In genomic region chr7:116681268-116681667, GRCm38 (mm10) we compare ENCODE assay signal across 15 mouse cellular contexts.
DNase-seq lines count a peak whose midpoint lies in the region; ATAC-seq lines count a peak whose summit lies in the region.
"Had no signal": no experiment of that assay in that cellular context is flagged by ENCODE, and none has a peak within 500 bp of the region (broad histone marks: within the 10 kb centered on the region; RNA-seq: fewer than 3 reads in every experiment).

No protein-coding gene starts in this region.

- H3K9ac ChIP-seq in kidney, embryonic 14.5 days (ENCODE audit: low read depth, low read length): no peak overlapping the region
- H3K9ac ChIP-seq in neural tube, embryonic 11.5 days (ENCODE audit: low read length): no peak overlapping the region
- H3K9ac ChIP-seq: embryonic facial prominence, embryonic 12.5 days; heart, embryonic 15.5 days; midbrain, embryonic 12.5 days had no signal

- no peak overlapping the region for H3K27ac ChIP-seq in kidney, embryonic 14.5 days (ENCODE audit: low read depth, low read length)
- no peak overlapping the region for H3K27ac ChIP-seq in neural tube, embryonic 11.5 days (ENCODE audit: low read depth, low read length)
- no peak overlapping the region for H3K27ac ChIP-seq in limb, embryonic 10.5 days
- H3K27ac ChIP-seq: embryonic facial prominence, embryonic 12.5 days; heart, embryonic 15.5 days; midbrain, embryonic 12.5 days had no signal

- H3K4me1 ChIP-seq in kidney, embryonic 14.5 days (ENCODE audit: control insufficient read depth, insufficient read depth, low read length): 0 out of 2 replicates have a peak, but pooled peaks cover 3% of the 10 kb centered on the region
- no peaks in the 10 kb centered on the region for H3K4me1 ChIP-seq in neural tube, embryonic 11.5 days (ENCODE audit: control insufficient read depth, insufficient read depth, low read length)
- H3K4me1 ChIP-seq in limb, embryonic 10.5 days: peaks cover 20% of the 10 kb centered on the region
- H3K4me1 ChIP-seq: embryonic facial prominence, embryonic 12.5 days; heart, embryonic 15.5 days had no signal

- H3K4me2 ChIP-seq in kidney, embryonic 14.5 days (replicated peaks; ENCODE audit: low read depth, low read length): no peak overlapping the region
- no peak overlapping the region for H3K4me2 ChIP-seq in neural tube, embryonic 11.5 days (ENCODE audit: low read depth)
- H3K4me2 ChIP-seq: embryonic facial prominence, embryonic 12.5 days; heart, embryonic 15.5 days; liver, embryonic 11.5 days; midbrain, embryonic 12.5 days had no signal

- DNase-seq in kidney, adult 11 months: no peak
- peak; percentile 16 for DNase-seq in neural tube, embryonic 11.5 days (ENCODE audit: low spot score)
- DNase-seq in neural tube, embryonic 10.5 days (ENCODE audit: extremely low spot score, low spot score): no peak
- peak; percentile 43 for DNase-seq in limb, embryonic 10.5 days (ENCODE audit: low spot score)
- DNase-seq in heart, adult 18-20 months: no peak
- DNase-seq: gastrocnemius, postnatal 36 days; lung, postnatal 14 days; thymus, postnatal 36 days had no signal

- ATAC-seq in kidney, embryonic 14.5 days (ENCODE audit: low FRiP score, low TSS enrichment): peak; percentile 35; the same call in 1 of the 2 replicates
- 0 out of 2 replicates have a peak, but pooled peaks have one; percentile 38 for ATAC-seq in neural tube, embryonic 11.5 days (ENCODE audit: insufficient read depth, low FRiP score, low TSS enrichment)
- no peak for ATAC-seq in CD4-positive, CD25-positive, alpha-beta regulatory T cell, adult 4 months

- no peaks in the 10 kb centered on the region for H3K27me3 ChIP-seq in kidney, embryonic 14.5 days (ENCODE audit: control insufficient read depth, insufficient read depth, low read length)
- H3K27me3 ChIP-seq in neural tube, embryonic 11.5 days (ENCODE audit: control insufficient read depth, insufficient read depth, low read length): no peaks in the 10 kb centered on the region
- H3K27me3 ChIP-seq in limb, embryonic 10.5 days (ENCODE audit: low read depth, poor library complexity, severe bottlenecking): no peaks in the 10 kb centered on the region
- H3K27me3 ChIP-seq: CH12.LX; embryonic facial prominence, embryonic 12.5 days; heart, embryonic 15.5 days; midbrain, embryonic 12.5 days had no signal

- 2% methylated on average over 8 of the region's 8 CpGs for WGBS in kidney, embryonic 14.5 days
- 18% methylated on average over 8 of the region's 8 CpGs for WGBS in neural tube, embryonic 11.5 days
- 15% methylated on average over 8 of the region's 8 CpGs for WGBS in limb, embryonic 10.5 days

- H3K4me3 ChIP-seq in kidney, embryonic 14.5 days (ENCODE audit: low read length): no peak overlapping the region
- H3K4me3 ChIP-seq in neural tube, embryonic 11.5 days (ENCODE audit: low read depth, low read length): no peak overlapping the region
- H3K4me3 ChIP-seq in limb, embryonic 10.5 days: no peak overlapping the region
- H3K4me3 ChIP-seq: embryonic facial prominence, embryonic 12.5 days; heart, embryonic 15.5 days; midbrain, embryonic 12.5 days had no signal

- no peaks in the 10 kb centered on the region for H3K36me3 ChIP-seq in kidney, embryonic 14.5 days (ENCODE audit: control insufficient read depth, insufficient read depth, low read length)
- no peaks in the 10 kb centered on the region for H3K36me3 ChIP-seq in neural tube, embryonic 11.5 days (ENCODE audit: control insufficient read depth, insufficient read depth, low read length)
- H3K36me3 ChIP-seq in limb, embryonic 10.5 days: no peaks in the 10 kb centered on the region
- H3K36me3 ChIP-seq: embryonic facial prominence, embryonic 12.5 days; heart, embryonic 15.5 days; midbrain, embryonic 12.5 days had no signal

- H3K9me3 ChIP-seq in kidney, embryonic 14.5 days (ENCODE audit: control insufficient read depth, low read length): no peaks in the 10 kb centered on the region
- H3K9me3 ChIP-seq in neural tube, embryonic 11.5 days (ENCODE audit: control insufficient read depth, low read length): no peaks in the 10 kb centered on the region
- no peaks in the 10 kb centered on the region for H3K9me3 ChIP-seq in limb, embryonic 10.5 days (replicated peaks)
- H3K9me3 ChIP-seq: embryonic facial prominence, embryonic 12.5 days; heart, embryonic 15.5 days; midbrain, embryonic 12.5 days had no signal

Comparison
In these comparisons a context has a peak if more than half of its experiments do, and no peak if none do; other contexts are left out.
1. DNase-seq: peak in neural tube, embryonic 11.5 days (single experiment) and limb, embryonic 10.5 days (single experiment); none in kidney, adult 11 months (single experiment), neural tube, embryonic 10.5 days (single experiment) and heart, adult 18-20 months (0 of 2).